Mouse (Mus musculus): Measurements from ENCODE around the gene Gm10234. TPM values are rescaled to one million over a fixed set of nuclear protein-coding genes. Genes with fewer than 3 reads are reported as not detected.

Gm10234 gene
- total and polyA plus RNA-seq, 2 experiments from 2014 or later = not detected

- WGBS = 72% methylated on average over 6 of the region's 6 CpGs
- DNase-seq (ENCODE audit: low spot score) (no peak), ATAC-seq (ENCODE audit: insufficient read depth, low read depth) (no peak)
- Histone ChIP-seq H3K9me3 (replicated peaks; ENCODE audit: control insufficient read depth, low read length) (no peaks in the 10 kb centered on the region), H3K36me3 (replicated peaks; ENCODE audit: control insufficient read depth, insufficient read depth, low read length) (no peaks in the 10 kb centered on the region), H3K4me3 (ENCODE audit: low read depth, low read length) (no peak overlapping the region), H3K27ac (ENCODE audit: low read depth) (no peak overlapping the region), H3K4me1 (ENCODE audit: control insufficient read depth, insufficient read depth) (no peaks in the 10 kb centered on the region), H3K4me2 (ENCODE audit: low read depth, low read length) (no peak overlapping the region), H3K27me3 (ENCODE audit: control insufficient read depth, insufficient read depth, low read length) (no peaks in the 10 kb centered on the region), H3K9ac (replicated peaks; ENCODE audit: low read depth, low read length) (no peak overlapping the region)
- no peak for TF ChIP-seq CTCF (IDR thresholded peaks at IDR 0.05; ENCODE audit: low read depth)
- no peak for TF ChIP-seq EP300 (IDR thresholded peaks at IDR 0.05; ENCODE audit: low read depth)
These were observed 12.9 kb downstream of the Gm10234 start for GRCm38 (mm10) chr6:95334781-95335180.

GRCm38 (mm10) chr6:95349378-95349777 is 27.5 kb downstream of the Gm10234 start:
- DNase-seq (ENCODE audit: low spot score) = no peak
- H3K27ac ChIP-seq (ENCODE audit: low read depth) = no peak overlapping the region
- no peaks in the 10 kb centered on the region for H3K36me3 ChIP-seq (replicated peaks; ENCODE audit: control insufficient read depth, insufficient read depth, low read length)
- H3K9me3 ChIP-seq (replicated peaks; ENCODE audit: control insufficient read depth, low read length) = no peaks in the 10 kb centered on the region
- no peak for TF ChIP-seq EP300 (IDR thresholded peaks at IDR 0.05; ENCODE audit: low read depth)
- TF ChIP-seq CTCF (IDR thresholded peaks at IDR 0.05; ENCODE audit: low read depth) = no peak
- H3K4me2 ChIP-seq (ENCODE audit: low read depth, low read length) = no peak overlapping the region
- no peak for ATAC-seq (ENCODE audit: insufficient read depth, low read depth)
- no peaks in the 10 kb centered on the region for H3K27me3 ChIP-seq (ENCODE audit: control insufficient read depth, insufficient read depth, low read length)
- no peak overlapping the region for H3K9ac ChIP-seq (replicated peaks; ENCODE audit: low read depth, low read length)
- no peaks in the 10 kb centered on the region for H3K4me1 ChIP-seq (ENCODE audit: control insufficient read depth, insufficient read depth)
- H3K4me3 ChIP-seq (ENCODE audit: low read depth, low read length) = no peak overlapping the region

- DNase-seq (ENCODE audit: low spot score) = no peak
- Histone ChIP-seq H3K9me3 (replicated peaks; ENCODE audit: control insufficient read depth, low read length) (no peaks in the 10 kb centered on the region), H3K27me3 (ENCODE audit: control insufficient read depth, insufficient read depth, low read length) (no peaks in the 10 kb centered on the region), H3K9ac (replicated peaks; ENCODE audit: low read depth, low read length) (no peak overlapping the region), H3K4me2 (ENCODE audit: low read depth, low read length) (no peak overlapping the region), H3K27ac (ENCODE audit: low read depth) (no peak overlapping the region), H3K4me1 (ENCODE audit: control insufficient read depth, insufficient read depth) (no peaks in the 10 kb centered on the region), H3K4me3 (ENCODE audit: low read depth, low read length) (no peak overlapping the region), H3K36me3 (replicated peaks; ENCODE audit: control insufficient read depth, insufficient read depth, low read length) (no peaks in the 10 kb centered on the region)
- no peak for ATAC-seq (ENCODE audit: insufficient read depth, low read depth)
- WGBS = 76% methylated on average over 7 of the region's 7 CpGs
- TF ChIP-seq EP300 (IDR thresholded peaks at IDR 0.05; ENCODE audit: low read depth) = no peak
- TF ChIP-seq CTCF (IDR thresholded peaks at IDR 0.05; ENCODE audit: low read depth) = no peak
These were observed 31.1 kb downstream of the Gm10234 start for GRCm38 (mm10) chr6:95353043-95353442.

GRCm38 (mm10) chr6:95353886-95354285 is 32.0 kb downstream of the Gm10234 start:
- H3K36me3 ChIP-seq (replicated peaks; ENCODE audit: control insufficient read depth, insufficient read depth, low read length) = no peaks in the 10 kb centered on the region
- ATAC-seq (ENCODE audit: insufficient read depth, low read depth) (no peak), DNase-seq (ENCODE audit: low spot score) (no peak)
- no peak overlapping the region for H3K27ac ChIP-seq (ENCODE audit: low read depth)
- TF ChIP-seq EP300 (IDR thresholded peaks at IDR 0.05; ENCODE audit: low read depth) = no peak
- no peak overlapping the region for H3K4me3 ChIP-seq (ENCODE audit: low read depth, low read length)
- 69% methylated on average over 1 of the region's 1 CpGs for WGBS
- H3K9me3 ChIP-seq (replicated peaks; ENCODE audit: control insufficient read depth, low read length) = no peaks in the 10 kb centered on the region
- H3K4me2 ChIP-seq (ENCODE audit: low read depth, low read length) = no peak overlapping the region
- no peaks in the 10 kb centered on the region for H3K4me1 ChIP-seq (ENCODE audit: control insufficient read depth, insufficient read depth)
- no peak overlapping the region for H3K9ac ChIP-seq (replicated peaks; ENCODE audit: low read depth, low read length)
- no peaks in the 10 kb centered on the region for H3K27me3 ChIP-seq (ENCODE audit: control insufficient read depth, insufficient read depth, low read length)

GRCm38 (mm10) chr6:95360084-95360483 is 38.2 kb downstream of the Gm10234 start:
- no peak overlapping the region for H3K27ac ChIP-seq (ENCODE audit: low read depth)
- DNase-seq (ENCODE audit: low spot score) = no peak
- H3K4me3 ChIP-seq (ENCODE audit: low read depth, low read length) = no peak overlapping the region
- no peaks in the 10 kb centered on the region for H3K9me3 ChIP-seq (replicated peaks; ENCODE audit: control insufficient read depth, low read length)
- no peak for ATAC-seq (ENCODE audit: insufficient read depth, low read depth)
- WGBS = 79% methylated on average over 5 of the region's 5 CpGs
- no peak overlapping the region for H3K4me2 ChIP-seq (ENCODE audit: low read depth, low read length)
- no peaks in the 10 kb centered on the region for H3K4me1 ChIP-seq (ENCODE audit: control insufficient read depth, insufficient read depth)
- no peaks in the 10 kb centered on the region for H3K27me3 ChIP-seq (ENCODE audit: control insufficient read depth, insufficient read depth, low read length)
- TF ChIP-seq CTCF (IDR thresholded peaks at IDR 0.05; ENCODE audit: low read depth) (no peak), EP300 (IDR thresholded peaks at IDR 0.05; ENCODE audit: low read depth) (no peak)
- no peak overlapping the region for H3K9ac ChIP-seq (replicated peaks; ENCODE audit: low read depth, low read length)
- H3K36me3 ChIP-seq (replicated peaks; ENCODE audit: control insufficient read depth, insufficient read depth, low read length) = no peaks in the 10 kb centered on the region

- 88% methylated on average over 5 of the region's 5 CpGs for WGBS
- DNase-seq (ENCODE audit: low spot score) (no peak), ATAC-seq (ENCODE audit: insufficient read depth, low read depth) (no peak)
- TF ChIP-seq CTCF (IDR thresholded peaks at IDR 0.05; ENCODE audit: low read depth) (no peak), EP300 (IDR thresholded peaks at IDR 0.05; ENCODE audit: low read depth) (no peak)
- no peak overlapping the region for H3K9ac ChIP-seq (replicated peaks; ENCODE audit: low read depth, low read length)
- H3K27ac ChIP-seq (ENCODE audit: low read depth) = no peak overlapping the region
- H3K27me3 ChIP-seq (ENCODE audit: control insufficient read depth, insufficient read depth, low read length) = no peaks in the 10 kb centered on the region
- H3K4me1 ChIP-seq (ENCODE audit: control insufficient read depth, insufficient read depth) = no peaks in the 10 kb centered on the region
- H3K4me2 ChIP-seq (ENCODE audit: low read depth, low read length) = no peak overlapping the region
- H3K9me3 ChIP-seq (replicated peaks; ENCODE audit: control insufficient read depth, low read length) = no peaks in the 10 kb centered on the region
- no peaks in the 10 kb centered on the region for H3K36me3 ChIP-seq (replicated peaks; ENCODE audit: control insufficient read depth, insufficient read depth, low read length)
- no peak overlapping the region for H3K4me3 ChIP-seq (ENCODE audit: low read depth, low read length)
These were observed 40.8 kb downstream of the Gm10234 start for GRCm38 (mm10) chr6:95362707-95363106.

All from heart, postnatal 0 days (tissue).